Mouse (Mus musculus) CH12.LX (cell line): ENCODE results near the gene Asic2. TPM values are rescaled to one million over a fixed set of nuclear protein-coding genes. Genes with fewer than 3 reads are reported as not detected.

Source experiments
- DNase-seq: peaks from one replicate; pipeline ENCODE4 v3.0.0-alpha.2; 2013; ENCODE audit errors: extremely low read depth
- H3K27ac ChIP-seq: 2 replicates; pipeline ENCODE4 v1.5.1; 2012; ENCODE audit warnings: low read depth, mild to moderate bottlenecking, control low read depth, moderate library complexity; ENCODE audit not compliant: insufficient read depth
- H3K27me3 ChIP-seq: replicated peaks from 2 replicates; pipeline ENCODE3; 2012; ENCODE audit warnings: inconsistent platforms
- H3K36me3 ChIP-seq, 2 experiments: replicated peaks in 1 of 2; 2 replicates each; pipeline versions ENCODE3 to v1.6.1; 2012; ENCODE audit warnings: inconsistent platforms in 1 of 2, low read length in 1 of 2, mild to moderate bottlenecking in 1 of 2, mixed read lengths in 1 of 2, moderate library complexity in 1 of 2; ENCODE audit not compliant: control insufficient read depth in 1 of 2, insufficient read depth in 1 of 2
- H3K4me1 ChIP-seq, 2 experiments: 2 replicates each; pipeline ENCODE4 v1.6.1; 2012; ENCODE audit warnings: inconsistent platforms in 1 of 2, moderate library complexity in 1 of 2; ENCODE audit not compliant: insufficient read depth in 2 of 2, control insufficient read depth in 1 of 2
- H3K4me2 ChIP-seq: 2 replicates; pipeline ENCODE4 v1.6.1; 2012; ENCODE audit warnings: low read depth, mild to moderate bottlenecking, control low read depth; ENCODE audit not compliant: poor library complexity, insufficient read depth, severe bottlenecking
- H3K4me3 ChIP-seq, 3 experiments: fragments of 150-350 bp in 1 of 3; sonication (generic) in 1 of 3; replicated peaks in 1 of 3; 2 replicates each; pipeline versions ENCODE3 to v1.5.1; 2011 to 2012; ENCODE audit warnings: low read depth in 2 of 3, low read length in 2 of 3, mild to moderate bottlenecking in 2 of 3, moderate library complexity in 2 of 3, control low read depth in 1 of 3, improper control_type of control experiment in 1 of 3, inconsistent platforms in 1 of 3, mixed read lengths in 1 of 3; ENCODE audit not compliant: poor library complexity in 1 of 3
- H3K79me2 ChIP-seq: replicated peaks from 2 replicates; pipeline ENCODE4 v1.6.1; 2012; ENCODE audit warnings: mild to moderate bottlenecking, moderate library complexity; ENCODE audit not compliant: control insufficient read depth, poor library complexity, insufficient read depth, severe bottlenecking; ENCODE audit errors: extremely low read depth
- H3K9ac ChIP-seq: 2 replicates; pipeline ENCODE4 v1.6.1; 2012; ENCODE audit warnings: low read depth, mild to moderate bottlenecking, control low read depth, moderate library complexity; ENCODE audit not compliant: insufficient read depth
- H3K9me3 ChIP-seq: replicated peaks from 2 replicates; pipeline ENCODE3; 2012; ENCODE audit warnings: low read length, inconsistent platforms, mixed read lengths
- BHLHE40 ChIP-seq: IDR thresholded peaks from 2 replicates; pipeline ENCODE4 v1.6.1; 2011; ENCODE audit warnings: mild to moderate bottlenecking, low read depth, low read length, improper control_type of control experiment
- CTCF ChIP-seq, 2 experiments: IDR thresholded peaks in 1 of 2; conservative IDR thresholded peaks in 1 of 2; 2 replicates each; pipeline ENCODE4 v1.5.1; 2011 to 2012; ENCODE audit warnings: low read depth in 2 of 2, low read length in 2 of 2, improper control_type of control experiment in 1 of 2, inconsistent platforms in 1 of 2, mild to moderate bottlenecking in 1 of 2, moderate library complexity in 1 of 2
- E2F4 ChIP-seq: IDR thresholded peaks from 2 replicates; pipeline ENCODE4 v1.6.1; 2011; ENCODE audit warnings: low read depth, low read length, improper control_type of control experiment; ENCODE audit not compliant: insufficient replicate concordance
- HCFC1 ChIP-seq: IDR thresholded peaks from 2 replicates; pipeline ENCODE4 v1.6.1; 2012; ENCODE audit warnings: low read depth, mild to moderate bottlenecking, inconsistent platforms, low read length, improper control_type of control experiment
- IRF4 ChIP-seq: IDR thresholded peaks from 2 replicates; pipeline ENCODE4 v1.6.1; 2014; ENCODE audit warnings: low read depth, mild to moderate bottlenecking, inconsistent platforms, low read length, improper control_type of control experiment
- JUN ChIP-seq: IDR thresholded peaks from 2 replicates; pipeline ENCODE4 v1.6.1; 2011; ENCODE audit warnings: low read depth, mild to moderate bottlenecking, low read length, improper control_type of control experiment, moderate library complexity; ENCODE audit not compliant: insufficient read depth
- JUND ChIP-seq: conservative IDR thresholded peaks from 2 replicates; pipeline ENCODE4 v1.6.1; 2011; ENCODE audit warnings: low read depth, low read length, improper control_type of control experiment
- MAFK ChIP-seq: IDR thresholded peaks from 2 replicates; pipeline ENCODE4 v1.6.1; 2011; ENCODE audit warnings: low read length, improper control_type of control experiment; ENCODE audit not compliant: insufficient replicate concordance
- MAX ChIP-seq: IDR thresholded peaks from 2 replicates; pipeline ENCODE4 v1.6.1; 2011; ENCODE audit warnings: low read length, improper control_type of control experiment
- MEF2A ChIP-seq: IDR thresholded peaks from 2 replicates; pipeline ENCODE4 v1.6.1; 2014; ENCODE audit warnings: low read depth, mild to moderate bottlenecking, inconsistent platforms, low read length, improper control_type of control experiment, borderline replicate concordance
- MXI1 ChIP-seq: IDR thresholded peaks from 2 replicates; pipeline ENCODE4 v1.6.1; 2011; ENCODE audit warnings: mild to moderate bottlenecking, low read depth, low read length, improper control_type of control experiment
- NRF1 ChIP-seq: IDR thresholded peaks from 2 replicates; pipeline ENCODE4 v1.6.1; 2014; ENCODE audit warnings: low read depth, mild to moderate bottlenecking, inconsistent platforms, low read length, improper control_type of control experiment, moderate library complexity
- PAX5 ChIP-seq: IDR thresholded peaks from 2 replicates; pipeline ENCODE4 v1.6.1; 2012; ENCODE audit warnings: low read length, inconsistent platforms, mixed read lengths
- POLR2A ChIP-seq: IDR thresholded peaks from 2 replicates; pipeline ENCODE4 v1.6.1; 2011; ENCODE audit warnings: low read depth, mild to moderate bottlenecking, improper control_type of control experiment, low read length
- RCOR1 ChIP-seq: conservative IDR thresholded peaks from 2 replicates; pipeline ENCODE4 v1.6.1; 2012; ENCODE audit warnings: low read depth, mild to moderate bottlenecking, inconsistent platforms, low read length, improper control_type of control experiment
- SMC3 ChIP-seq: IDR thresholded peaks from 2 replicates; pipeline ENCODE4 v1.6.1; 2011; ENCODE audit warnings: low read depth, low read length, improper control_type of control experiment
- USF2 ChIP-seq: conservative IDR thresholded peaks from 2 replicates; pipeline ENCODE4 v1.6.1; 2011; ENCODE audit warnings: low read depth, low read length, improper control_type of control experiment
- ZKSCAN1 ChIP-seq: IDR thresholded peaks from 2 replicates; pipeline ENCODE4 v1.6.1; 2012; ENCODE audit warnings: low read depth, inconsistent platforms, low read length, improper control_type of control experiment, borderline replicate concordance
- ZMIZ1 ChIP-seq: IDR thresholded peaks from 2 replicates; pipeline ENCODE4 v1.6.1; 2012; ENCODE audit warnings: low read depth, mild to moderate bottlenecking, inconsistent platforms, low read length, improper control_type of control experiment
- dilution Hi-C: fragments of 300-500 bp; cut with MboI; formaldehyde crosslinking; loops from 2 replicates; pipeline ENCODE4 v1.14.3; 2020; ENCODE audit warnings: low sequenced_read_pairs; ENCODE audit not compliant: extremely low pct_unique_long_range_greater_than_20kb, extremely low pct_ligation_motif_present
- in situ Hi-C: fragments of 300-500 bp; cut with MboI; formaldehyde crosslinking; loops from 3 replicates; pipeline ENCODE4 v1.14.3; 2019; ENCODE audit warnings: low sequenced_read_pairs, low pct_ligation_motif_present, low pct_unique_long_range_greater_than_20kb, mixed read lengths
- polyA plus RNA-seq: library from polyadenylated mRNA; unstranded; fragments of >175 nt; gene quantifications from 2 replicates; pipeline ENCODE4 v1.2.1, GENCODE M21; 2012; ENCODE audit warnings: low read depth; ENCODE audit not compliant: insufficient read length
- total RNA-seq, 2 experiments: library from RNA; depleted of rRNA; stranded (reverse); fragments of 300-350 nt in 1 of 2; fragments of >200 nt in 1 of 2; gene quantifications; 2 replicates each; pipeline ENCODE4 v1.2.3; 2012 to 2014

Asic2 gene
- total and polyA plus RNA-seq, 3 experiments = not detected

- peaks cover 26% of the 10 kb centered on the region for H3K27me3 ChIP-seq
- in situ Hi-C loops (loop anchor here (5.0 kb wide), 1 partner anchor 178 kb away; no protein-coding TSS in a partner anchor), dilution Hi-C loops (no loop called here)
- H3K36me3 ChIP-seq = no peaks in the 10 kb centered on the region
- TF ChIP-seq SMC3 (no peak), BHLHE40 (no peak)
- no peak overlapping the region for H3K27ac ChIP-seq
- H3K4me3 ChIP-seq = no peak overlapping the region
- H3K9ac ChIP-seq = no peak overlapping the region
- no peak overlapping the region for H3K4me2 ChIP-seq
- H3K9me3 ChIP-seq = peaks cover under 1% of the 10 kb centered on the region
- H3K4me1 ChIP-seq = peaks cover 0 to under 1% of the 10 kb centered on the region in 2 experiments; a peak in 3 of 4 replicates
- no peaks in the 10 kb centered on the region for H3K79me2 ChIP-seq
- DNase-seq = no peak
Measured at GRCm38 (mm10) chr11:81999469-81999868, 31.2 kb upstream of the Asic2 start.

- Histone ChIP-seq H3K4me3 (no peak overlapping the region), H3K4me2 (no peak overlapping the region), H3K4me1 (no peaks in the 10 kb centered on the region; a peak in 1 of 4 replicates), H3K27me3 (peaks cover 30% of the 10 kb centered on the region), H3K79me2 (no peaks in the 10 kb centered on the region)
- dilution Hi-C loops = no loop called here
- in situ Hi-C loops = loop anchor here (5.0 kb wide), 1 partner anchor 179 kb away; no protein-coding TSS in a partner anchor
- no peak for TF ChIP-seq POLR2A
- TF ChIP-seq MAFK = no peak
- no peak for TF ChIP-seq BHLHE40
- no peak for TF ChIP-seq NRF1
- TF ChIP-seq PAX5 = no peak
- TF ChIP-seq IRF4 = no peak
- no peak for TF ChIP-seq JUN
- TF ChIP-seq ZMIZ1 = no peak
- TF ChIP-seq HCFC1 = no peak
- no peak for TF ChIP-seq ZKSCAN1
- no peak for TF ChIP-seq MAX
- no peak for TF ChIP-seq USF2
- no peak for TF ChIP-seq E2F4
- no peak for TF ChIP-seq JUND
- TF ChIP-seq MXI1 = no peak
- no peak for TF ChIP-seq MEF2A
- no peak for TF ChIP-seq SMC3
- no peak for TF ChIP-seq RCOR1
- TF ChIP-seq CTCF (conservative IDR thresholded peaks at IDR 0.05 in 1 of 2, IDR thresholded peaks at IDR 0.05 in 1 of 2; ENCODE audit: low read depth in 2 of 2, low read length in 2 of 2) = no peak
- TF ChIP-seq, all 38 proteins: peak for 0
- no peaks in the 10 kb centered on the region for H3K36me3 ChIP-seq
- H3K27ac ChIP-seq = no peak overlapping the region
- DNase-seq = no peak
- H3K9ac ChIP-seq = no peak overlapping the region
- H3K9me3 ChIP-seq = peaks cover 6% of the 10 kb centered on the region
Measured at GRCm38 (mm10) chr11:81998646-81999045, 30.4 kb upstream of the Asic2 start.
